Mouse (Mus musculus): ENCODE measurements around the gene Sgcd. TPM values are rescaled to one million over a fixed set of nuclear protein-coding genes. Genes with fewer than 3 reads are reported as not detected.

Gene Sgcd
- total RNA-seq, 2 experiments from 2014 or later, result 79.9 to 80.3 TPM

- DNase-seq, result no peak
Measured at GRCm38 (mm10) chr11:47268556-47268955, 720.2 kb downstream of the Sgcd start.

DNA sequence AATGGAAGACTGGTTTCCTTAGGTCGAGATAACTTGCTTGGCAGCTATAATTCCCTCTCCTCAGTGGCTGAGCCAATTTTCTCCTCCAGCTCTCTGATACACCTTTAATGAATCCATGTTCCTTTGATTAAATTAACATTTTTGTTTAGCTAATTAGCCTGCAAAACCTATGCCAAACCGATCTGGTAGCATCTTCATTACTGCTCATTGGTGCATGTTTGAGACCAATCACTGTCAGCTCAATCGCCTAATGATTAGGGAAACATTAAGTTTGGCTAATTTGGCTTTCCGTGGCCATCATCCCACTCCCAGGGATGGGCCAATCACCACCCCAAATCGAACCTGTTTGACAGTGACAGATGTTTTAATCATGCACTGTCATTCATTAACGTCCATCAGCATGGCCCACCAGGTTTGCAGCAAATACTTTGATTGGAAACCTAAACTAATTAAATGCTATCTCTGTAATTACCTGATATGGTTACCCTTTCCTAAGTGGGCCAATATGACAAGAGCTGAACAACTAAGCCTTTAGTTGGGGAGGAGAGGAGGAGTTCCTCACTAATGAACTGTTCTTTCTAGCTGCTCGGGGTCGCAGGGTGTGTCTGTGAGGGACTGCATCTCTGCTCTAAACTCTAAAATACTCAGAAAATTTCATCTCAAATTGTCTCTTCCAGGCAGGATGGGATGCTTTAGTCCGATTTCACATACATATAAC, 724.3 kb downstream of the Sgcd start:
- no peak for DNase-seq

DNA sequence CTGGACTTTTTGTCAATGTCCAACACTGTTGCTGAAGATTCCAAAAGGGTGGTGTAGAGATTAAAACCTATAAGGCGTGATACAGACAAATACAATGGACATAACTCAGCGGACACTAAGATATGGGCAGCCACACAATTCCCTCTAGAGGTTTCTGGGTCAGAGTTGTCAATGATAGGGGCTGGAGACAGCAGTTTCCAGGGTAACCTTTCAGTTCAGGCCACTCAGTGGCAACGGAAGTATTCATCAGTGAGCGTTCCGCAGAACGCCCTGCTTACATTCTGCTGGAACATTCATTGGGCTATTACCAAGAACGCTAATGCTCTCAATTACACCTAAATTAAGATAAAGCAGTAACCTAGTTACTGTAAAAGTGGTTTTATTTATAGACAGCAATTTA, 738.5 kb downstream of the Sgcd start:
- DNase-seq, result no peak

- no peak for DNase-seq
Measured at GRCm38 (mm10) chr11:47248345-47248893, 740.4 kb downstream of the Sgcd start.

- no peak for DNase-seq
Measured at GRCm38 (mm10) chr11:47247703-47248344, 740.9 kb downstream of the Sgcd start.

GRCm38 (mm10) chr11:47242401-47242800, 746.4 kb downstream of the Sgcd start:
- no peak for DNase-seq

DNA sequence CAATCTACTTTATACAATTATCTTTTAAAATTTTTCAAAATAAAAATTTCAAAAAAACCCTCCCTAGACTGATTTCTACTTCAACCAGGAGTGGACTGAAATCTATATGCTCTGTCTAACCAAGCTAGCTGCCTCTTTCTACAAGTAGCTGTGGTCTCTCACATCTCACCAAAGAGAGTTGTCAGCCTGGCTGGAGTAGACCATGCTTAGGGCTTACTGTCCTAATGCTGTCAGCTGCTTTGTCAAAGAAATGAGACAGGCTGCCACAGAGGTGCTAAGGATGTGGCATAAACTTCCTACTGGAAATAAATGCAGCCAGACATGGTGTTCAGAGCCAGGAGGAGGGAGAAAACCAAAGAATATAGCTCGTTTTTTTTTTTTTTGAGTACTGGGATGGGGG, 760.5 kb downstream of the Sgcd start:
- no peak for DNase-seq

DNA sequence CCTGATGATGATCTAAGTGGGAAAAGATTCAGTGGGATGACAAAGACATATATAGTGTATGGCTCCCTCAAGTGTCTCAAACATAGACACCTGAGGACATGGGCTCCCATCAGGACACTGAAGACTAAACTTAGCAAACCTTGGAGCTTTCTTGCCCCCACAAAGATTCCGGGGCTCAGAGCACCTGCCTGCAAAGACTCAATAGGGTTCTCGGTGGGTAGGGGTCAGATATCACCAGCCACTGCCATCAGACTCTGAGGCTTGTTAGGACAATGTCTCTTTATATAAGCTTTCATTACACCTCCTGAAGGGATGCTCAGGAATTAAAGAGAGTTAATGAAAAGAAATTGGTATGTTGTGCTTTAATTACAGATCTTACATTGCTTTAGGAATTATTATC, 764.6 kb downstream of the Sgcd start:
- DNase-seq, result no peak

- DNase-seq, result no peak
Measured at GRCm38 (mm10) chr11:47211531-47211930, 777.2 kb downstream of the Sgcd start.

- no peak for DNase-seq
Measured at GRCm38 (mm10) chr11:47206461-47206860, 782.3 kb downstream of the Sgcd start.

DNA sequence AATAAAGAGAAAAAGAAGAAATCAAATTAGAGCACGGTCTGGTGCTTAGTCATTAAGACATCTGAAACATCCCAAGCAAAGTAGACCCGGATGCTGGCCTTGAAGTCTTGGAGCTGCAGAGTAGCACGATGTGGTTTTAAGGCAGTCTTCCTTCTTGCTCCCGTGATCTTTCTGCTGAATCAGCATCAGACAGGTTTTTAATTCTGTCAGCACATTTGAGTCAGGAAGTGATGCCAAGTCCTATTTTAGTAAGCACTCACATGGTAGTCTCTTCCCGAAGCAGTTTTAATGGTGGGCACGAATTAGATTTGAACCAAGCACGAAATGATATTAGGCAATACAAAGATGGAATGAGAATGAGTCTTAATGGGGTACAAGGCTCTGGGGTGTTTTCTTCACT, 789.7 kb downstream of the Sgcd start:
- DNase-seq, result no peak

DNA sequence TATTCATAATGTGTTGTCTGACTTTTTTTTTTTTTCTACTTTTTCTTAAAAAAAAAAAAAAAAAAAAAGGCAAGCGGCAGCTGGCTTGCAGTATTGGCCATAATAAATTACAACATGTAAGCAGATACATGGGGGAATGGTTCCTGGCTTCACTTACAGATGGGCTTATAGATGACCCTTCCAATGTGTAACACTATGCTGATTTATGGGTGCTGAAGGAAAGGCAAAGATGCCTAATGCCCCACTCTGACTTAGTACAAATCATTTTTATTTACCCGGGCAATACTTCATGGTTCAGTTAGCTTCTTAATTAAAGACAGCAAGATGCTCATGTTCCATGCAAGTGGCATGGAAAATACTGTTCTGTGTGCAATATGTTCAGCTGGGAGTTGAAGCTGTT, 800.2 kb downstream of the Sgcd start:
- no peak for DNase-seq

GRCm38 (mm10) chr11:47174977-47175376, 813.8 kb downstream of the Sgcd start:
- no peak for DNase-seq

DNA sequence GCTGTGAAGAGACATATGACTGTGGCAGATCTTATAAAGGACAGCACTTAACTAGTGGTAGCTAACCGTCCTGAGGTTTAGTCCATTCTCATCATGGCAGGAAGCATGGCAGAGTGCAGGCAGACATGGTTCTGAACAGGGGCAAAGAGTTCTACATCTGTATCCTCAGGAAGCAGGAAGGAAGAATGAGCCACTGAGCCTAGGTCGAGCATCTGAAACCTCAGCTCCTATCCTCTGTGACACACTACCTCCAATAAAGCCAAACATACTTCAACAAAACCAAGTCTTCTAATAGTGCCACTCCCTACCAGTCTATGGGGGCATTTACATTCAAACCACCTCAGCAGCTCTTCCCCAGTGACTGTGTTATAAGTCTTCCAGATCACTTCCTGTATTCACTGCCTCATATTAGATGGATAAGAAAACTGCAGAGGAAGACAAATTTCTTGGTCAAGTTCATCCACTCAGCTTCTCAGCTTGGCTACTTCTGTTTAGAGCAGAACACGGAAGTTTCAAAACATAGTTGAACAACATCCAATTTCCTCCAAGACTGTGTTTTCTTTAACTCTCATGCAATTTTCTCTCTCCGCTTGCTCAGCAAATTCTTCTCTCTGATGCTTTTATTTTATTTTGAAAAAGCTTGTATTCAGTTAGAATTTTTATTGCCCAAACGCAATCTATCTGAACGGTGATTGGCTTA, 817.7 kb downstream of the Sgcd start:
- no peak for DNase-seq

DNA sequence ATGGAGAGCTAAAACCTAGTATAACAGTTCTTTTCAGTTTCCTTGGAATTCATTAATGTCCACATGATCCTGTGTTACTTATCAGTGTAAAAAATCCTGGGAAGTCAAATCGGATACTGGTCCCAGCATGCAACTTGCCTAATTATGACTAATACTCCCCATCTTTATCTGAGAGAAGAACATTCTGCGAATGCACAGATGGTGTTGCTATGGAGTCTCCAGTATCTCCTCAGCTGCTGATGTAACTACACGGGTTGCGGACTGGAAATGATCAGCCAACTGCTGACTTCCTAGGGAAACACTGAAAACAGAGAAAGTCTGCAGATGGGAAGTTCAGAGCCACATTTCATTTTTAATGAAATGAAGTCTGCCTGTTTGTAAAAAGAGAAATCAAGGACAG, 821.4 kb downstream of the Sgcd start:
- no peak for DNase-seq

DNA sequence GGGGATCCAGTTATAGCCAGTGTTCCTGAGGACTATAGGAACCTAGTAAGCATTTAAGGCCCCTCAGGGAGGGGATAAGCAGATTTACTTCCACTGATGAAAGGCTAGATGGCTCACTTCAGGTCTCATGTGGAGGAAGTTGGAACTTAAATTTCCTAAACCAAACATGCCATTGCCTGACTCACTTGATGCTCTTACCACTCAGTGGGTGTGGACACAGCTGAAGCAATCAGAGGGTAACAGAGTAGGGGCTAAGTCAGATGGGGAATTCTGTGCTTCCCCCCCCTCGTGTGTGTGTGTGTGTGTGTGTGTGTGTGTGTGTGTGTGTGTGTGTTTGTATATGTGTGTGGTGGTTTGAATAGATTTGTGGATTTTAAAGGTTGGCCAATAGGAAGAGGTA, 830.7 kb downstream of the Sgcd start:
- no peak for DNase-seq

DNA sequence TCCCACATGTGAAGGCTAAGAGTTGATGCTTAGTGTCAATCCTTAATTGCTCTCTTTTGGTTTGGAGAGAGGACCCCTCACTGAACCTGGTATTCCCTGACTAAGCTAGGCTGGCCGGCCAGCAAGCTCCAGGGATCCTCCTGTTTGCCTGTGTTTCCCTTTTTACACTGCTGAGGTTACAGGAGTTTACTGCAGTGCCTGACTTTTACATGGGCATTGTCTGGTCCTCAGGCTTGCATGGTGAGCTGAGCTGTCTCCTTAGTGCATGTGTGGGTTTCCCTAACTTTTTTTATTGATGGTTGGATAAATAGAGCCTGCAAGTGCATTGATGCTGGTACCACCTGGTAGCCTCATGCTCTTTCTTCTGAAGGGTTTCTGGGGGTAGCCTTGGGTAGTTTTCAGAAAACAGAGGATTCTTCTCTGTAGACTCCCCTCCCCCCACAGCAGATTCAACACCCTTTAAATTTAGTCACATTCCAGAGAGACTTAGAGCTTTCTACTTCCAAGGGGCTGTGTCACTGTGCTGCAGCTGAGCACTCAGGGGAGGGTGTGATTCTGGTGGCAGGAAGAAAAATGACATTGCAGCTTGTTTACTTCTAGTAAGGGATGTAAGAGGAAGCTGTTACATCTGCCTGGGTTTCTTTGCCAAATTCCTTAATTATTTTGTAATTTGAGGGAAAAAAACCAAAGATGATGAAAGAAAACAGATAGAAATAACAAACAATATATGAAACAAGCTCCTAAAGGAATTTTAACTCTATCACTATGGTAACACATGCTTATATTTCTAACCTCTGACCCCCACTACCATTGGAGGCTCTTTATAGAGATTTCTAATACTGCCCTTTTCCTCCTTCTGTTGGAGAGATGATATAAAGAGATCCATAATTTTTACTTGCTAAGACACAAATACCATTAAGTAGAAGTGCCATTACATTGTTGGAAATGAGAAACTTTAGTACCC, 831.8 kb downstream of the Sgcd start:
- no peak for DNase-seq

GRCm38 (mm10) chr11:47154837-47155430, 833.8 kb downstream of the Sgcd start:
- DNase-seq, result no peak

GRCm38 (mm10) chr11:47149607-47150006, 839.2 kb downstream of the Sgcd start:
- no peak for DNase-seq

DNA sequence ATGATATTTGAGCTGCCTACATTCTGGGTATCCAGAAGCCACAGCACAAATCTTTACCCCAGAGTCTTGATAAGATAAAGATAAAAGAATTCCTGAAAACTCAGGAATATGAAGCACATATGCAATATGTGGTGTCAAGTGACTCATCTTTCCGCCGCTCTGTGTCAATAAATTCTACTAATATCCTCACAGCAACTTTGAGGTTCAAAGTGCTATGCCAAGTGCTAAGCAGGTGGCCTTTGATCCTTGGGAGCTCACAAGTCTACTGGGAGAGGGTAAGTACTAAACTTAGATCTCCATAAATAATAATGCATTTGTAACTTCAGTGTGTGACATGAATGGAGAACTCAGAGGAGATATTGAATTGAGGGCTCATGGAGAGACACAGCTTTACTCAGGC, 848.9 kb downstream of the Sgcd start:
- no peak for DNase-seq

DNA sequence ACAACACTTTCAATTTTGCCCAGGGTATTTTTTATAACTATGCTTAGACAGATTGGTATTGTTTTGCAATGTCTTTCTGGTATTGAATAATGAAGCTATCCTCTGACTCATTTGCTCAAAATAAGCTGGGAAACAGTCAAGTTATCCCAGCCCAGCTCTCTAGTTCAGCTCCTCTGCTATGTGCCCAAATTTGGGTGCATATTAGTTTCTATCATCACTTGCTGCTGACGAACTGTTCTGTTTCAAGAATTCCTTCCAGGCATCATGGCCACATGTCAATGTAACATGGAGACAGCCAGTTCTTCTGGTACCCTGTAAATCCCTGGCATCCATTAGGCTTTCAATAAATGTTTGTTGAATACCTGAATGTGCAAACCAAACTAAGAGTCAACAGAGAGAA, 849.5 kb downstream of the Sgcd start:
- no peak for DNase-seq

DNA sequence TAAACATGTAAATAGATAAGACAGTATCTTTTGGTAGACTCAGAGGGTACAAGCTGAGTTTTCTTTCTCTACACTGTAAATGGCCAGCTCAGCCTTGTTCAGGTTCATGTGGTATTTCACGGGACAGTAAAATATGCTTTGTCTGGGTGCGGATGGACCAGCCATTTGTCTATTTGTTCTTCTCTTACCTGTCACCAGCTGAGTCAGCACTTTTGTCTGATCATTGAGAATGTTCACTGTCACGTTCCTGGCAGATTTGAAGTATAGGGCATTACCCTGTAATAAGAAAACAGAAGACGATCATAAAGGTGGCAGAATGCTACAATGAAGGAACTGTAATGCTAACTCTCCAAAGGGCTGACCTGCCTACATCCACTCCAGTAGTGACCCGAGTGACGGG, 856.4 kb downstream of the Sgcd start:
- no peak for DNase-seq

Data from gastrocnemius, postnatal 10 days (tissue).